Mouse (Mus musculus) cerebellum, adult 9-11 months (tissue): ENCODE measurements at regions not wholly inside any gene's neighbourhood (a gene's known extent, or its start where the extent isn't known, plus 50 kb on each side); places are given as distances from the start of the nearest gene placed in this dataset.

ENCODE experiments used
- DNase-seq: peaks from one replicate; pipeline ENCODE4 v3.0.0; 2022

DNA sequence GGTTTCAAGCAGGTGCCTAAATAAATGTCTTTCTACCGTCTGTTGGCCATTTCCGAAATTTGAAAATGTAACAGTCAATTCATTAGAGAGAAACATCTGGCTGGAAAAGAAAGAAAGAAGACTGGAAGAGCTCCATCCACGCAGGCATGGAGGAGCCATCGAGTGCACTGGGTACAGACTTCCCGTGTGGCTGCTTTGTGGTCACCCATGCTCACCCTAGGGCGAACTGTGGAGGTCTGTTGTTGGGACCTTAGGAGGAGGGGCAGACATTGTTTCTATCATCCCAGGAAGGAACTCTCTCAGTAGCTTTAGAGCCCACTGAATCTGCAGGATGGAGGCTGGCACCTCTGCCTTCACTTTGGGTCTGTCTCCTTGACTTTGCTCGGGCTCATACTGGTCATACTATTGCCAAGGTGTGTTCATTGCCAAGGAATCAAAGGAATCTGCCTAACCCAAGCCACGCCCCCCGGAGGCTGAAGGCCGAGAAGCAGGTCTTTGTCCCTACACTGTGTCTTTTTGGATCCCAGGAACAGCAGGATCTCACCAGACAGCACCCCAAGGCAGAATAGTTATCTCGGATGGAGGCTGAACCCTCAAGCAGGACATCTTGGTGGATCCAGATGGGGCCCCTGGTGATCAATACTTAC lies 54.3 kb upstream of the Kcng1 start:
- no peak for DNase-seq

GRCm38 (mm10) chr2:168334241-168334588 lies 52.7 kb upstream of the Kcng1 start:
- no peak for DNase-seq

DNA sequence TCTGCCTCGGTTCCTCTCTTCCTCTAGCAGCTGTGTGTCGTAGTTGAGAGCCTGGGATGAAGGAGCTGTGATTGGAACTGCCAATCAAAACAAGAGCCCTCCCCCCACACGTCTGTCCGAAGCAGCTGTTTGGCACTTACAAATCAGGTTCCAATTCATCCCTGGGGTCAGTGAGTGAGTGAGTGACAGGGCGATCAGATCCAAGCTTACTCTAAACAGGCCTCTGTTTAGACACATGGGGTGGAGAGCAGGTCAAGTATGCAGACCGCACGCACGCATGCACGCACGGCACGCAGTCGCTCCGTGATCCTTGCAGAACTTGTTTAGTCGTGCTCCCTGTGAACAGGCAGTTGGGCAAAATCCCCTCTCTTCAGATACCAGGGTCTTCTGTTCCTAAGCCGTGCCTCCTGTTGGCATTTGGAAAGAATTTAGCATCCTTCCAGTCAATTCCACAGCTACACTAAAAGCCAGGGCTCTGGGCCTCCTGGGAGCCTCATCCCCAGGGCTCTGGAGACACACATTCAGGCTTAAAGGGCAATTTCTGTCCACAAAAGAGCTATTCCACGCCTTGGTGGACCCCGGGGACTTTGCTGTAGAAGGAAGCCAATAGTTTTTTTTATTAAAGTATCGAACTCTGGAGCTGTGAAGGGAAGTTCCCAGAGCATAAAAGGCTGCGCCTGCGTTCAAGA lies 52.2 kb upstream of the Kcng1 start:
- DNase-seq = no peak

DNA sequence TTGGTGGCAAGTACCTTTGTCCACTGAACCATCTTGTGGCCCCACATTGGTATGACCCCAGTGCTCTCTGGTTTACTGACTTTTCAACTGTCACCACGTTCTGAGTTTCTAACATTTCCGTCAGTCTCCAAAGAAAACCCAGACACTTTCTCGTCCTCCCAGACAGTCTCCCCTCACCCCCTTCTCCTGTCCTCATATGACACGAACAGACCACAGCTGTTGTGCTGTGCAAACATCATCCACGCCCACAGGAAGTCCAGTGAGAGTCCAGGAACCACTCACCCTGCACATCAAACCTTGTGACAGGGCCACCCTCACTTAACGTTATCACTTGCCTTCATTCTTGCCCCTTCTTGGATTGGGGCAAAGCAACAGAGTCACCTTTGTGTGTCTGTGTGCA lies 51.4 kb upstream of the Kcng1 start:
- no peak for DNase-seq
